Mouse (Mus musculus): ENCODE results near the gene Pex14.

GRCm38 (mm10) chr4:149091364-149091763 lies 8.3 kb downstream of the Pex14 start:
- TF ChIP-seq GATA1 (IDR thresholded peaks at IDR 0.05; ENCODE audit: borderline replicate concordance, low read length) (no peak), FLI1 (IDR thresholded peaks at IDR 0.05; ENCODE audit: low read length) (no peak)
